In genomic region chr8:90011682-90012409, GRCm38 (mm10) we compare ENCODE assay signal across 14 mouse cellular contexts.
DNase-seq lines count a peak whose midpoint lies in the region; ATAC-seq and TF ChIP-seq lines count a peak whose summit lies in the region.
"Had no signal": no experiment of that assay in that cellular context is flagged by ENCODE, and none has a peak within 500 bp of the region (broad histone marks: within the 10 kb centered on the region; RNA-seq: fewer than 3 reads in every experiment).

No protein-coding gene starts in this region.

- no peak overlapping the region for H3K9ac ChIP-seq in heart, embryonic 16.5 days (ENCODE audit: low read length)
- H3K9ac ChIP-seq: embryonic facial prominence, embryonic 15.5 days; forebrain, embryonic 12.5 days; limb, embryonic 12.5 days had no signal

- WGBS in heart, embryonic 16.5 days: 62% methylated on average over 6 of the region's 6 CpGs

- no peak overlapping the region for H3K4me2 ChIP-seq in heart, embryonic 16.5 days (ENCODE audit: low read depth, low read length)
- H3K4me2 ChIP-seq: embryonic facial prominence, embryonic 15.5 days; forebrain, embryonic 12.5 days; limb, embryonic 12.5 days had no signal

- DNase-seq in heart, adult 18-20 months: peak; percentile 32 to 33
- DNase-seq in heart, postnatal 10 days: no peak
- DNase-seq in adrenal gland, adult 8-10 months: peak; percentile 8
- peak; percentile 46 for DNase-seq in kidney, postnatal 10 days
- no peak for DNase-seq in left cerebral cortex, adult 2 months (ENCODE audit: extremely low spot score in 1 of 2, low spot score in 2 of 2)
- DNase-seq in embryo, embryonic 9.5 days (ENCODE audit: extremely low spot score): no peak
- DNase-seq: cerebellum, adult 8-10 months had no signal

- no peak overlapping the region for H3K4me3 ChIP-seq in heart, embryonic 16.5 days (ENCODE audit: low read length)
- no peak overlapping the region for H3K4me3 ChIP-seq in left cerebral cortex, adult 2 months
- H3K4me3 ChIP-seq: embryonic facial prominence, embryonic 15.5 days; forebrain, embryonic 12.5 days; limb, embryonic 12.5 days; midbrain, embryonic 10.5 days had no signal

- peak overlapping the region; percentile 80 for H3K27ac ChIP-seq in heart, embryonic 16.5 days (ENCODE audit: low read length)
- H3K27ac ChIP-seq in left cerebral cortex, adult 2 months: no peak overlapping the region
- H3K27ac ChIP-seq: embryonic facial prominence, embryonic 15.5 days; forebrain, embryonic 12.5 days; hindbrain, postnatal 0 days; limb, embryonic 12.5 days; midbrain, embryonic 10.5 days had no signal

- no peak for ATAC-seq in heart, embryonic 16.5 days (replicated peaks; ENCODE audit: extremely low read depth, insufficient read depth, low FRiP score)
- ATAC-seq: hindbrain, postnatal 0 days; Patski had no signal

- H3K27me3 ChIP-seq in heart, embryonic 16.5 days (ENCODE audit: control insufficient read depth, insufficient read depth, low read length): no peaks in the 10 kb centered on the region
- H3K27me3 ChIP-seq: embryonic facial prominence, embryonic 15.5 days; limb, embryonic 12.5 days; Patski had no signal

- H3K9me3 ChIP-seq in heart, embryonic 16.5 days (replicated peaks; ENCODE audit: control insufficient read depth, low read length): peaks cover 2% of the 10 kb centered on the region; the same call in 1 of the 2 replicates
- H3K9me3 ChIP-seq: embryonic facial prominence, embryonic 15.5 days; limb, embryonic 12.5 days; midbrain, embryonic 10.5 days had no signal

- no peak for TF ChIP-seq CTCF in left cerebral cortex, adult 2 months (IDR thresholded peaks at IDR 0.05)

- intact Hi-C loops in heart, postnatal 10 days (cut with DNase I): loop anchor here (5.0 kb wide), 1 partner anchor 120 kb away; no protein-coding TSS in a partner anchor
- intact Hi-C loops in left cerebral cortex, adult 2 months (cut with DNase I): no loop called here

- H3K36me3 ChIP-seq in heart, embryonic 16.5 days (ENCODE audit: control insufficient read depth, insufficient read depth): no peaks in the 10 kb centered on the region
- H3K36me3 ChIP-seq: embryonic facial prominence, embryonic 15.5 days; forebrain, embryonic 12.5 days; limb, embryonic 12.5 days; midbrain, embryonic 10.5 days had no signal

- H3K4me1 ChIP-seq in heart, embryonic 16.5 days (ENCODE audit: control insufficient read depth, insufficient read depth, low read length): peaks cover 15% of the 10 kb centered on the region
- H3K4me1 ChIP-seq: embryonic facial prominence, embryonic 15.5 days; forebrain, embryonic 12.5 days; limb, embryonic 12.5 days; midbrain, embryonic 10.5 days had no signal

Comparison
In these comparisons a context has a peak if more than half of its experiments do, and no peak if none do; other contexts are left out.
1. DNase-seq: peak in heart, adult 18-20 months (2 of 2), adrenal gland, adult 8-10 months (single experiment) and kidney, postnatal 10 days (single experiment); none in heart, postnatal 10 days (0 of 2), left cerebral cortex, adult 2 months (0 of 2) and embryo, embryonic 9.5 days (single experiment).